Mouse (Mus musculus) megakaryocyte, embryonic 14.5 days (primary cell): ENCODE measurements around the gene Tgtp1.
"Not testable (repeated sequence)": the region's sequence is repeated elsewhere in the genome, so short reads cannot be mapped to it uniquely, and the experiment has no call there.

ENCODE experiments used
- FLI1 ChIP-seq: IDR thresholded peaks from 2 replicates; pipeline ENCODE4 v1.6.1; 2012; ENCODE audit warnings: low read length, inconsistent platforms, mixed read lengths
- GATA1 ChIP-seq: IDR thresholded peaks from 3 replicates; pipeline ENCODE4 v1.6.1; 2012; ENCODE audit warnings: mixed read lengths, low read length, inconsistent platforms, borderline replicate concordance

DNA sequence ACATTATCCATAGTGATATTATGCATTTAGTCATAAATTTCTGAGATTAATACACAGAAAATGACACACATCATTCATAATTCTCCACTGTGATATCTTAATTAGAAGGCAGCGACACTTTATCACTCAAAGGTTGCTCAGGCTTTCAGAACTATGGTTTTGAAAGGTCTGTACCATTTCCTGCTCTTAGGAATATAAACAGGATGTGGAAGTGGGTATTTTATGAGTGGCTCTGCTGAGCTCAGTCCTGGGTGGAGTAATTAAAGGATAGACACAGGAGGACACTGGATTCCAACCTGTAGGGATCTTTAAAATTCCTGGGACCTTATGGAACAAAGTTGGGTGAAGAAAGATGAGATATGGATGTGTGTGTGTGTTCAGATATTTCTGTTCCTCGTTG lies 12.3 kb upstream of the Tgtp1 start:
- TF ChIP-seq GATA1, FLI1: not testable (repeated sequence)
